Mouse (Mus musculus) adrenal gland, adult 8-10 months (tissue): ENCODE measurements around the gene Hdac10. TPM values are rescaled to one million over a fixed set of nuclear protein-coding genes. Genes with fewer than 3 reads are reported as not detected.
A peak's percentile ranks its signal among the peaks of the same experiment; 100 is the strongest.

Experiments
- DNase-seq: peaks from one replicate; pipeline ENCODE4 v3.0.0; 2022
- total RNA-seq, 4 experiments: library from RNA; stranded (reverse); gene quantifications; 2 replicates each; pipeline ENCODE4 v1.2.4; 2022

Hdac10 gene
- total RNA-seq, 4 experiments from 2014 or later, result 13.2 to 23.1 (median 18.0) TPM

GRCm38 (mm10) chr15:89123595-89123994 is 4.9 kb downstream of the Hdac10 start:
- DNase-seq, result no peak

GRCm38 (mm10) chr15:89122649-89123366 is 5.7 kb downstream of the Hdac10 start, which contains the start of gene Tubgcp6:
TSS of gene Tubgcp6 (minus strand) at chr15:89123112.
- peak; percentile 91 for DNase-seq

DNA sequence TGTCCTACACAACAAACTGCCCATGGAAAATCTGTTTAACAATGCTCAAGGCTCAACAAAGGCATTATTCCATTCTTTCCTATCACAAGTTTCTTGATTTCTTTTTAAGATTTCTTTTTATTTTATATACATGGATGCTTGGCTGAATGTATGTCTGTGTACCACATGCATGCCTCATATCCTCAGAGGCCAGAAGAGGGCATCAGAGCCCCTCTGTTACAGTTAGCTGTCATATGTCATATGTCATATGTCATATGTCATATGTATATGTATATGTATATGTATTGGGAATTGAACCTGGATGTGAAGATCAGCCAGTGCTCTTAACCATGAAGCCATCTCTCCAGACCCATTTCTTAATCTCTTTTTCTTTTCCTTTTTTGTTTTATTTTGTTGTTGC is 10.5 kb downstream of the Hdac10 start:
- DNase-seq, result no peak

- peak; percentile 60 for DNase-seq
These were observed 18.4 kb downstream of the Hdac10 start for GRCm38 (mm10) chr15:89110147-89110546.

DNA sequence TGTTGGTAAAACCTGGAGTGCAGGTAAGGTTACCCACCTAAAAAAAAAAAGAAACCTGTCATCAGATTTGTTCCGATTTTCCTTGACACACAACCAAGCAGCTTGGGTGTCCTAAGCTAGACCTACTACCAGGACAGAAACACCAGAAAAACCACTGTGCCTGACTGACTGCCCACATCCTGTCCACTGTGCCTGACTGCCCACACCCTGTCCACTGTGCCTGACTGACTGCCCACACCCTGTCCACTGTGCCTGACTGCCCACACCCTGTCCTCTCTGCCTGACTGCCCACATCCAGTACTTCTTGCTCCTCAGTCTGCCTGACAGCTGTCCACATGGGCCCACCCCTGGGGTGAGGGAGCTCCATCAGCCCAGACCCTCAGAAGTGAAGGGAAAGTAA is 21.5 kb downstream of the Hdac10 start:
- DNase-seq, result no peak

GRCm38 (mm10) chr15:89106073-89106472 is 22.4 kb downstream of the Hdac10 start:
- no peak for DNase-seq

DNA sequence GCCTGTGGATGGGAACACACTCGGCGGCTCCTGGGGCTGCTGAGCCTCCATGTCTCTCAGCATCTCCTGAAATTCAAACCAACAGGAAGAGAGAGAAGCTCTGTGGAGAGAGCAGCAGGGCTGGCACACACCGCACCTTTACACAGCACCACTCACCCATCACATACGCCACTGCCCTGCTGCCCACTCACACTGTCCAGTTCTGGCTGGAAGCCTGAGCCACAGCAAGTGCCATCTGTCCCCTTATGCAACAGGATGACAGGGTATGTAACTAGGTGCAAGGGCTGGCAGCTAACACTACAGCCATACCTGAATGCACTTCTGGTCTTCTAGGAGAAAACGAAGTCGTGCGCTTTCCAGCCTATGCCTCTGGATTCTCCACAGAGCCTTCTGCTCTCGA is 24.1 kb downstream of the Hdac10 start:
- no peak for DNase-seq

DNA sequence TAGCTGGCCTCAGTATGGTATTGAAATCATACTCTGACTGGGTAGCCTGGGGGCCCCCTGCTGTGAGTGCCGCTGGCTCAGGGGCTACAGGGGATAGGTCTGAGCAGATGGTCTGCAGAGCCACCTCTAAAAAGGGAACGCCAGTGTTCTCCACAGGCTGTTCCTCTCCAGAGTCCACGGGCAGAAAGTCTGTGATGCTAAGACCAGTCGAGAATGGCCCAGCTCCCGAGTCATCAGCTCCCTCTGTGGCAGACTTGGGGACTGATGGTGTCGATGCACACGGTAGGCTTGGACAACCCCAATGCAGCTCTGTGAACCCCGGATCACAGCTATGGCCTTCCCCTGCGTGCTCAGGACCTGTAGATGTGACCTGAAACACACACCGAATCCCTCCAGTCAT is 24.6 kb downstream of the Hdac10 start:
- no peak for DNase-seq

- DNase-seq, result no peak
These were observed 25.9 kb downstream of the Hdac10 start for GRCm38 (mm10) chr15:89102646-89103045.

DNA sequence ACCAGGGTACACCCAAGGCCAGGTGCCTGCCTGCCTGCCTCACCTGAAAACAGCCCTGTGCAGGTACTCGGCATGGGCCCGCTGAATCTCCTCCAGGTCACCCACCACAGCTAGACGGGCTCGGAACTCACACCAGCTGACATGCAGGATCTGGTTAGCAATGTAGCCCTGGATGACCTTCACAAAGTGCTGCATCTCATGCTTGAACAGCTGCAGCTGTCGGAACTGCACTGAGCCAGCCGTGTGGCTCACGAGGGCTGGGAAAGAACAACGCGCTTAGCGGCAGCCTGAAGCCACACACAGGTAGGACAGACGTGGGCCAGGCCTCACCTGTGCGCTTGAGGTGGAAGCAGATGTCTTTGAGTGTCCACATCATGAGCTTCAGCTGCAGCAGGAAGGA is 27.7 kb downstream of the Hdac10 start:
- no peak for DNase-seq

- no peak for DNase-seq
These were observed 29.9 kb downstream of the Hdac10 start for GRCm38 (mm10) chr15:89098616-89099015.

- no peak for DNase-seq
These were observed 31.1 kb downstream of the Hdac10 start for GRCm38 (mm10) chr15:89097450-89097849.

DNA sequence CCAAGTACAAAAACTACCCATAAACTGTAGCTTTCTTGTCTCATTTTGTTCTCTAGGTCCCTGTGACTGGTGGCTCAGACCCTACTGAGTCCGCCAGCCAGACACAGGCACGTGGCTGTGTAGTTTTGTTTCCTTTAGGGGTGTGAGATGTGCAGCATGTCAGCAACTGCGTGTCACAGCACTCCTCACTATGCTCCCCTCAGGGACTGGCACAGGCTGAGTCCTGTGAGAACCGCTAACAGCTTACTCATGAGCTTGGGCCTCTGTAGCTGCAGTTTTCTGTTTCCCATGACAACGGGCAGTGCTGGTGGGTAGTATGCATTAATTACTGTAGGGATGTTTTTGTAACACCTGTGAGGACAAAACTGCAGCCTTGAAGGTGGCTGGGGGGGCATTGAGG is 36.3 kb downstream of the Hdac10 start:
- DNase-seq, result no peak

- no peak for DNase-seq
These were observed 37.8 kb downstream of the Hdac10 start for GRCm38 (mm10) chr15:89090662-89091061.

DNA sequence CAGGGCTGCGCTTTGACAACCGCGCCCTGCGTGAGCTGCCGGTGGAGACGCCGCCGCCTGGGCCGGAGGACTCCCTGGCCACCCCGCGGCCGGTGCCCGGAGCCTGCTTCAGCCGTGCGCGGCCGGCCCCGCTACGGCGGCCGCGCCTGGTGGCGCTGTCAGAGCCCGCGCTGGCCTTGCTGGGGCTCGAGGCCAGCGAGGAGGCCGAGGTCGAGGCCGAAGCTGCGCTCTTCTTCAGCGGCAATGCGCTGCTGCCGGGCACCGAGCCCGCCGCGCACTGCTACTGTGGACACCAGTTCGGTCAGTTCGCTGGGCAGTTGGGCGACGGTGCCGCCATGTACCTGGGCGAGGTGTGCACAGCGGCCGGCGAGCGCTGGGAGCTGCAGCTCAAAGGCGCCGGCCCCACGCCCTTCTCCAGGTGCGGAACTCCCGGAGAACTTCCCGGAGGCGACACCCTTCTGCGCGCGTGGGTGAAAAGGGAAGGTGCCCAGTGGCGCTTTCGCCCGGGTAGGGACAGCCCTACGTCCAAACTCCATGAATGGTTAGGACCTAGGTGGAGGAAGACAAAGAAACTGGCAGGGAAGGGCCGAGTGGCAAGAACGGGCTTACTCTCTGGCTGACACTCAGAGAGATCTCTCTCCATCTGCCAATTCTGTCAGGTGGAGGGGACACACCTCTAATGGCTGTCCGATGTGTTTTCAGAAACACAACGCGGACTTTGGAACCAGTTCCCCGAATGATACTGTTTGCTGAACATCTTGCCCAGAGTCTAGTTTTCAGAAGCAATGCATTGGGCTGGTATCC is 39.0 kb downstream of the Hdac10 start:
- peak; percentile 42 for DNase-seq

GRCm38 (mm10) chr15:89088607-89089247 is 39.8 kb downstream of the Hdac10 start, which contains the start of gene Selenoo:
TSS of gene Selenoo (plus strand) at chr15:89089084.
- DNase-seq, result peak; percentile 87

DNA sequence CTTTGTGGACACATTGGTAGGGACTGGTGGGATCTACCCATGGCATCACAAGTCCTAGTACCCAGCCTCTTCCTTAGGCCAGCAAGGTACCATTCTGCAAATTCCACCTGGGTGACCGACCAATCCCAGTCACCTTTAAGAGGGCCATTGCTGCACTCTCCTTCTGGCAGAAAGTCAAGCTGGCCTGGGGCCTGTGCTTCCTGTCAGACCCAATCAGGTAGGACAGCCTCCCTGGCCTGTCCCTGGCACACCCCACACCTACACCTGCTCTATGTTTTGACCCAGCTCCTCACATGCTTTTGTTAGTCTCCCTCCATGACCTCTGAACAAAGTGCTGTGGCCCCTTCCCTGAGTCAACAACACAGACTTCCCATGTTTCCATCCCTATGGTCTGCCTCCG is 43.7 kb downstream of the Hdac10 start:
- DNase-seq, result no peak

DNA sequence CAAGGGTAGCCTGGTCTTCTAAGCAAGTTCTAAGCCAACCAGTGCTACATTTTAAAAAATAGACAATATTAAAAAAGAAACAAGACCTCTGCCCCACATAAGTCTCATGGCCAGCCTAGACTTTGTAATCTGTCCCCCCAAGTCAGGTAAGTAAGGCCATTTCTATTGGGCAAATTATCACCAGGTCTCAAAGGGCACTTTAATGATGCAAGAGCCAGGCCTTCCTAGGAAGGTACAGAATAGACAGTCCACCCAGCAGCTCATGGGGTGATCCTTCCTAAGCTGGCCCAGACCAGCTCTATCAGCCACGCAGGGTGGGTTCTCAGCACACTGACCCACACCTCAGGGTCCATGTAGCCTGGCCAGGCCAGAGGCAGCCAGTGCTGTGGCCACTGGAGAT is 44.6 kb downstream of the Hdac10 start:
- no peak for DNase-seq

DNA sequence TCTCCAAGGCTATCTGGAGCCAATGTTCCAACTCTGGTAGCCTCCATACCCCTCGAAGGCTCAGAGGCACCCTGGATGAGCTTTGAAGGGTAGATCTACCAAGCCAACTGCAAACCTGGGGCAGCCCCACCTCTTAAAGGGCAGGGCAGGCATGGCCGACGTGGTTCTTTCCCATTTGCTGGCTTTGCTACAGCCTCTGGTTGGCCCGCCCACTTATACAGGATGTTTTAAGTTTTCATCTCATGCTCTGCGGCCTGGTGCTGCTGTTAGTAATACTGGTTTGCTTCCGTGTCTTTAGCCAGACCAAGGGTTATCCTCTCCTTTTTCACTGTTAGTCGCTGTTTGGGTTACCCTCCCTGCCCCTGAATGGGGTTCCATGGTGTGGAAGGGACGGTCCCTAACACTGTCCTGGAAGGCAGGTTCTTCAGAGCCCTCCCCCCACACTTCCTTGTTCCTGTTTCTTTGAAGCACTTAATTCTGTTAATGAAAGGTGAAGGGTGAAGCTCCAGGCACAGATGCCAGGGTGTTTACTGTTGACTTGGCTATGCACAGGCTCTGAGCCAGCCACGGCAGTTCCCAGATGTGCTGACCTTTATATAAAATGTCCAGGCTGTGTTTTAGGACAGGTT is 50.2 kb downstream of the Hdac10 start:
- DNase-seq, result no peak

- DNase-seq, result peak; percentile 42
These were observed 52.3 kb downstream of the Hdac10 start for GRCm38 (mm10) chr15:89076156-89076731.

GRCm38 (mm10) chr15:89075478-89076147 is 52.9 kb downstream of the Hdac10 start:
- DNase-seq, result peak; percentile 80
